Mouse (Mus musculus): Measurements from ENCODE around the gene Mroh2a.

DNA sequence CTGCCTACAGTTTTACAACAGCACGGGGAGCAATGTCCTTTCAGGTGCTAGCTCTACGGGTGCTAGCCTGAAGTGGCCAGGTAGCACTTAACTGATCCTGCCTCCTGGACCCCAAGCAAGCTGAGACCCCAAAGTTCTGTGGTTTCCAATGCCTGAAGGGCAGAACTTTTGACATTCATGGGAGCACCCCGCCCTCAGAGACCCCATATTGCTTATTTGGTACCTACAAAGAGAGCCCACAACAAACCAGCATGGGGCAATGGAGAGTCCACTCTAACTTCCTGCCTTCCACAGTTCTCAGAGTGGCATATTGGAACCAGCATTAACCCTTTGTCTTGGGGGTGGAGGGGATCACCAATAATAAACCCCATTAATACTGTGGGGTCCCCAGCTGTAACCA lies 46.5 kb downstream of the Mroh2a start:
- TF ChIP-seq CTCF (IDR thresholded peaks at IDR 0.05) (no peak), POLR2A (IDR thresholded peaks at IDR 0.05; ENCODE audit: insufficient read depth, low read depth, low read length) (no peak), EP300 (IDR thresholded peaks at IDR 0.05; ENCODE audit: insufficient read depth, low read depth, low read length) (no peak)

Measured in heart, adult 2 months (tissue).